Mouse (Mus musculus) embryonic facial prominence, embryonic 14.5 days (tissue): ENCODE results near the gene Adgre4. TPM values are rescaled to one million over a fixed set of nuclear protein-coding genes. Genes with fewer than 3 reads are reported as not detected.
"Not testable (repeated sequence)": the region's sequence is repeated elsewhere in the genome, so short reads cannot be mapped to it uniquely, and the experiment has no call there.

Experiments used
- ATAC-seq: fragments of 200-750 bp; cut with Nextera tagmentation; 2 replicates; pipeline ENCODE4 v1.8.0; 2017; ENCODE audit warnings: low read depth, moderate number of reproducible peaks, moderate TSS enrichment
- DNase-seq: peaks from one replicate; pipeline ENCODE4 v3.0.0-alpha.2; 2015; ENCODE audit warnings: low spot score
- H3K27ac ChIP-seq: fragments of 300-500 bp; sonication (generic); replicated peaks from 2 replicates; pipeline ENCODE4 v1.5.1; 2014; ENCODE audit warnings: low read depth, mild to moderate bottlenecking, low read length, moderate library complexity
- H3K27me3 ChIP-seq: fragments of 300-500 bp; sonication (generic); replicated peaks from 2 replicates; pipeline ENCODE4 v1.6.1; 2014; ENCODE audit warnings: low read length; ENCODE audit not compliant: control insufficient read depth, insufficient read depth
- H3K36me3 ChIP-seq: fragments of 300-500 bp; sonication (generic); 2 replicates; pipeline ENCODE4 v1.6.1; 2014; ENCODE audit warnings: low read length, mixed read lengths; ENCODE audit not compliant: control insufficient read depth, insufficient read depth
- H3K4me1 ChIP-seq: fragments of 300-500 bp; sonication (generic); 2 replicates; pipeline ENCODE4 v1.6.1; 2014; ENCODE audit warnings: antibody characterized with exemption, low read length; ENCODE audit not compliant: control insufficient read depth, insufficient read depth
- H3K4me2 ChIP-seq: fragments of 300-500 bp; sonication (generic); 2 replicates; pipeline ENCODE4 v1.6.1; 2014; ENCODE audit warnings: low read depth, mild to moderate bottlenecking, low read length, moderate library complexity, mixed read lengths
- H3K4me3 ChIP-seq: fragments of 300-500 bp; sonication (generic); 2 replicates; pipeline ENCODE4 v1.5.1; 2014; ENCODE audit warnings: low read depth, mild to moderate bottlenecking, low read length
- H3K9ac ChIP-seq: fragments of 300-500 bp; sonication (generic); 2 replicates; pipeline ENCODE4 v1.6.1; 2014; ENCODE audit warnings: low read depth, mild to moderate bottlenecking, low read length, moderate library complexity, mixed read lengths
- H3K9me3 ChIP-seq: fragments of 300-500 bp; sonication (generic); 2 replicates; pipeline ENCODE4 v1.6.1; 2016; ENCODE audit warnings: low read length; ENCODE audit not compliant: control insufficient read depth
- WGBS: fragments of 180-500 bp; shearing (Covaris S2); extraction: QIAGEN DNeasy Blood & Tissue Kit; methylation state at CpG from one replicate; pipeline ENCODE4 v1.1.7; 2014; 5-methylcytosine and 5-hydroxymethylcytosine counted together
- polyA plus RNA-seq: library from polyadenylated mRNA; unstranded; fragments of >200 nt; fragmentation: Nextera tagmentation; extraction: Ambion mirVana; gene quantifications from 2 replicates; pipeline ENCODE4 v1.2.1, GENCODE M21; 2014

Adgre4 gene
- polyA plus RNA-seq, 1 experiment from 2014 or later: 0.29 TPM

GRCm38 (mm10) chr17:55751170-55751569 is 1.4 kb downstream of the Adgre4 start:
- ATAC-seq: no peak
- H3K27me3 ChIP-seq: no peaks in the 10 kb centered on the region
- H3K9ac ChIP-seq: no peak overlapping the region
- H3K4me1 ChIP-seq: no peaks in the 10 kb centered on the region
- no peaks in the 10 kb centered on the region for H3K36me3 ChIP-seq
- WGBS: 63% methylated on average over 2 of the region's 2 CpGs
- DNase-seq: no peak
- H3K27ac ChIP-seq: no peak overlapping the region
- no peak overlapping the region for H3K4me2 ChIP-seq
- no peak overlapping the region for H3K4me3 ChIP-seq
- no peaks in the 10 kb centered on the region for H3K9me3 ChIP-seq

DNA sequence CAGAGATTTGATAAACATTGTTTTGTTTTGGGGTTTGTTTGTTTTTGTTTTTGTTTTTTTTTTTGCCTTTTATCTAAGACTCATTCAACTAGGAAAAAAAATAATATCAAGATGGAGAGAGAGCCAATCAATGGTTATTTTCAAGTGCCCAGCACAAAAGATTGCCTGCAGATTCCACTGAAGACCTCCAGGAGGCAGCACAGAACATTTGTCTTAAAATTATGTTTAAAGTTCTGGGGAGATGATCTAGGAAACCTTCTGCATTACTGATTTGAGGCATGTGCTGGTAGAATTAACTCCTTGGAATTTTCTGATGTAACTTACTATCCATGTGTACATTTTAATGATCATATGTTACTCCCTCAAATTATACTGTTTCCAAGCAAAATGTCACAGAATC is 63.9 kb downstream of the Adgre4 start:
- H3K36me3 ChIP-seq: no peaks in the 10 kb centered on the region
- DNase-seq (peak; percentile 1), ATAC-seq (no peak)
- H3K4me3 ChIP-seq: no peak overlapping the region
- H3K4me2 ChIP-seq: no peak overlapping the region
- H3K27me3 ChIP-seq: no peaks in the 10 kb centered on the region
- no peaks in the 10 kb centered on the region for H3K9me3 ChIP-seq
- no peaks in the 10 kb centered on the region for H3K4me1 ChIP-seq
- H3K9ac ChIP-seq: no peak overlapping the region
- H3K27ac ChIP-seq: no peak overlapping the region

DNA sequence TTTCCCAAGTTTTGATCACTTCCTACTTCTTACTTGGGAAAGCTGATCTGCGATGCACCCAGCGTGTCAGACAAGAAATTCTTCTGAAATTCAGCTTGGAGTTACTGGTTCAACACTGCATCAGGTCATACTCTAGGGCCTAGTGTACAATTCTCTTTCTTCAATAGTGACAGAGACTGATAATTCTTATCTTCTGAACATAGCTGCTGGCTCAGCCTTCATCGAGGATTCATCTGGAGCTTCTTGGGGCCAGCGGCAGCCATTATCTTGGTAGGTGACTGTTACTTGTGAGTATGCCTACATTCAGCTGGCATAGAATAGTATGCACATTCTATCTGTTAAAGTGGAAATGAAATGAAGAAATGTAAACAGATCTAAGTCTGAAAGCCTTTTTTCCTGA is 67.1 kb downstream of the Adgre4 start:
- no peak overlapping the region for H3K4me2 ChIP-seq
- no peaks in the 10 kb centered on the region for H3K36me3 ChIP-seq
- no peak overlapping the region for H3K9ac ChIP-seq
- no peak overlapping the region for H3K27ac ChIP-seq
- no peaks in the 10 kb centered on the region for H3K9me3 ChIP-seq
- WGBS: 91% methylated on average over 4 of the region's 4 CpGs
- DNase-seq: no peak
- no peak overlapping the region for H3K4me3 ChIP-seq
- ATAC-seq: no peak
- no peaks in the 10 kb centered on the region for H3K27me3 ChIP-seq
- H3K4me1 ChIP-seq: no peaks in the 10 kb centered on the region

DNA sequence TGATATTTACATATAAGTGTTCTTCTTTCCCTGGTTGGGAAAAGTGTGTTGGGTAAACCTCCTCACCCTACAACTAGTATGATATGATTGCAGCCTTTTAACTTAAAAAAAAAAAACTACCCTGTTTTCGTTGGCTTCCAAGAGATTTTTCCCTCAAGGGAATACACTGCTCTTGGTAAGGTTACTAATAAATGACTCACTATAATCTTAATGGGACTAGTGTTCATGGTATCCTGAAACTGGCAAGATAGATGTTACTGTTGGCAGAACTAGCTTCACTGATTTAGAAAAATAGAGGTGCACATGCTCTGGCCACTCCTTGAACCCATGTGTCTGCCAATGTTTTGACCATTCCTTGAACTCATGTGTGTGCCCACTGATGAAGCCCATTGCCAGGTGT is 71.8 kb downstream of the Adgre4 start:
- DNase-seq (no peak), ATAC-seq (no peak)
- Histone ChIP-seq H3K27ac (no peak overlapping the region), H3K9me3 (no peaks in the 10 kb centered on the region), H3K4me1 (no peaks in the 10 kb centered on the region), H3K4me2 (no peak overlapping the region), H3K27me3 (no peaks in the 10 kb centered on the region), H3K4me3 (no peak overlapping the region), H3K36me3 (no peaks in the 10 kb centered on the region), H3K9ac (no peak overlapping the region)
- WGBS: 56% methylated on average over 1 of the region's 1 CpGs

DNA sequence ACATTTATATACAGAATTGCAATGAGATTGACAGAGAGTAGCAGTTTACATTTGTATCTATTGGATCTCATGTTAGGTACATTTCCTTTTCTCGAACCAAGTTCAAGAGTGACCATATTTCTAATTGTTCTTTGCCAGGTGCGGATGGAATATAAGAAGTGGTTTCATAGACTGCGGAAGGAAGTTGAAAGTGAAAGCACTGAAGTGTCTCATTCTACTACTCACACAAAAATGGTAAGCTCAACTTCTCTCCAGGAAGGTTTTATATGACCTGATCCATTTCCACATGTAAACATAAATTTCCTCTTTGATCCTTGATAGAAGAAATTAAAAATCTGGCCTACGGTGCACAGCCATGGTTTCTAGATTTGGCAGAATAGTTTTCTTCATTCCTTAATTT is 93.3 kb downstream of the Adgre4 start:
- Histone ChIP-seq H3K36me3 (no peaks in the 10 kb centered on the region), H3K4me3 (no peak overlapping the region), H3K27ac (no peak overlapping the region), H3K9ac (no peak overlapping the region), H3K9me3 (no peaks in the 10 kb centered on the region), H3K4me2 (no peak overlapping the region), H3K27me3 (no peaks in the 10 kb centered on the region), H3K4me1 (no peaks in the 10 kb centered on the region)
- ATAC-seq (no peak), DNase-seq (no peak)
- 89% methylated on average over 4 of the region's 4 CpGs for WGBS

DNA sequence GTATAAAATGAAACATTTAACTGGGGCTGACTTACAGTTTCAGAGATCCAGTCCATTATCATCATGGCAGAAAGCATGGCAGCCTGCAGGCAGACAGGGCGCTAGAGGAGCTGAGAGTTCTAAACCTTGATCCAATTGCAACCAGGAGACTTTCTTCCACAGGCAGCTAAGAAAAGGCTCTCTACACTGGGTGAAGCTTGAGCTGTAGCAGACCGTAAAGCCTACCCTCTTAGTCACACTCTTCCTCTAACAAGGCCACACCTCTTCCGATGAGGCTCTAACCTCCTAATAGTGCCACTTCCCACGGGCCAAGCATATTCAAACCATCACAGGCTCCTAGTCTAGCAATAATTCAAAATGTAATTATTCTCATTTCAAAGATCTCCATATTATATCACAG is 127.4 kb downstream of the Adgre4 start:
- Histone ChIP-seq H3K4me1 (0 out of 2 replicates have a peak, but pooled peaks cover 3% of the 10 kb centered on the region), H3K27ac (no peak overlapping the region), H3K36me3 (no peaks in the 10 kb centered on the region), H3K27me3 (no peaks in the 10 kb centered on the region), H3K4me3 (no peak overlapping the region), H3K9ac (no peak overlapping the region), H3K9me3 (0 out of 2 replicates have a peak, but pooled peaks cover 6% of the 10 kb centered on the region), H3K4me2 (no peak overlapping the region)
- DNase-seq (no peak), ATAC-seq (no peak)
- 93% methylated on average over 4 of the region's 4 CpGs for WGBS

- H3K4me2 ChIP-seq: peak overlapping the region; percentile 65
- not testable (repeated sequence) for H3K27me3 ChIP-seq, H3K36me3 ChIP-seq, H3K9me3 ChIP-seq, ATAC-seq, H3K4me1 ChIP-seq
- H3K4me3 ChIP-seq: peak overlapping the region; percentile 51
- H3K27ac ChIP-seq: peak overlapping the region; percentile 84
- WGBS: under 1% methylated on average over 6 of the region's 8 CpGs
- H3K9ac ChIP-seq: peak overlapping the region; percentile 64
- peak; percentile 5 for DNase-seq
Measured at GRCm38 (mm10) chr17:55878282-55878635, 128.5 kb downstream of the Adgre4 start.

DNA sequence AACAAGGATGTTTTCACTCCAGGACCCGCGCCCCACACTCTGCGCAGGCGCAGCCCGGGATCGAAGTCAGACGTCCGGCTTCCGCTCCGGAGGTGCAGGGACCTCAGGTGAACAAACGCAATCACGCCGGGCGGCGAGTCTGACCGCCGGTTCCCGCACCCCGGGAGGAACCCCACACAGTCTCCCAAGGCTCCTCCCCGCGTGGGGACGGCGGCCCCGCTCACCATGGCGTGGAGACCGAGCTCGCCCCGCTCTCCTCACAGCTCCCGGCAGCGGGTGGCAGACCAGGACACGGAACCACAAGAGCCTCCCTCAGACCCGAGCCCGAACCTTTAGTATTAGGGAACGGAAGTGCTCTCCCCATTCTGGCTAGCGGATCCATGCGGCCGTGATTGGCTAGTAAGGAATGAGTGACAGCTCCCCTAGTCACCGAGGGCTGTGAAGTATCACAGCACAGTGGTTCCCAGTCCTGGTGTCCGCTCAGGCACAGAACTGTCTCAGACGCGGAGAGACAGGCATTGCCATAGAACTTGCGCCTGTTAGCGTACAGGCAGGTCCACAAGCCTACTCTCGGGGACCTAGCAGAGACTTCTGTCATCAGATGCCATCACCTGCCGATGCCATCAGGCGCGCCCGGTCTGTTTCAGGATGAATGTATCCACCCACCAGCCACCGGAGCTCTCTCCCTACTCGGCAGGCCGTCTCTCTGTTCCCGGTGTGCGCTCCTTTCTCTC is 129.0 kb downstream of the Adgre4 start, which contains the start of gene Zfp119a:
Zfp119a (minus strand) TSS at position 295 of the 734 bp plus-strand sequence.
- H3K9ac ChIP-seq: peak within 1 kb of the TSS; percentile 64
- H3K27ac ChIP-seq: peak within 1 kb of the TSS; percentile 84
- WGBS: 0% methylated on average over 11 of the region's 53 CpGs
- peak within 1 kb of the TSS; percentile 65 for H3K4me2 ChIP-seq
- ATAC-seq (peak; percentile 100), DNase-seq (peak; percentile 96)
- H3K27me3 ChIP-seq, H3K36me3 ChIP-seq, H3K4me1 ChIP-seq, H3K9me3 ChIP-seq: not testable (repeated sequence)
- peak within 1 kb of the TSS; percentile 51 for H3K4me3 ChIP-seq

DNA sequence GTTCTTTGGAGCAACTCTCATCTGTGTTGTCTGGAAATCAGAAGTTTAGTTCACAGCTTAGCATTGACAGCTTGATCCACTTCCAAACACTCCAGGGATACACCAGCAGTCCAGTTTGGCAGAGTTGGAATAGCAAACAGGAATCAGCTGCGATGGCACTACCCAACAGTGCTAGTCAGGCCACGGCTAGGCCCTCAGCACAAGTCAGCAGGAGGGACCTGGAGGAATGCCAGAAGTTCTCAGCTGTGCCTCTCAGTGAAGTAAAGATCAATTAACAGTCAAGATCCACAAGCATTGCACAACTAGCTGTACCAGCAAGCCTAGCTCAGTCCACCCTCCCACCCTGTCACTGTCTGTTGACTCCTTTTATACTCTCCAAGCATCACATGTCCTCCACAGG is 133.8 kb downstream of the Adgre4 start:
- Histone ChIP-seq H3K9ac (no peak overlapping the region), H3K4me1 (0 out of 2 replicates have a peak, but pooled peaks cover 3% of the 10 kb centered on the region), H3K36me3 (no peaks in the 10 kb centered on the region), H3K27ac (no peak overlapping the region), H3K27me3 (no peaks in the 10 kb centered on the region), H3K9me3 (no peaks in the 10 kb centered on the region), H3K4me3 (no peak overlapping the region), H3K4me2 (no peak overlapping the region)
- ATAC-seq: no peak
- WGBS: 56% methylated on average over 2 of the region's 2 CpGs
- DNase-seq: peak; percentile 13
